Mouse (Mus musculus): ENCODE data around the gene Cmklr1. TPM values are rescaled to one million over a fixed set of nuclear protein-coding genes. Genes with fewer than 3 reads are reported as not detected.
"Not testable (repeated sequence)": the region's sequence is repeated elsewhere in the genome, so short reads cannot be mapped to it uniquely, and the experiment has no call there.

The Cmklr1 gene
- polyA plus RNA-seq, 2 experiments from 2014 or later, result not detected

DNA sequence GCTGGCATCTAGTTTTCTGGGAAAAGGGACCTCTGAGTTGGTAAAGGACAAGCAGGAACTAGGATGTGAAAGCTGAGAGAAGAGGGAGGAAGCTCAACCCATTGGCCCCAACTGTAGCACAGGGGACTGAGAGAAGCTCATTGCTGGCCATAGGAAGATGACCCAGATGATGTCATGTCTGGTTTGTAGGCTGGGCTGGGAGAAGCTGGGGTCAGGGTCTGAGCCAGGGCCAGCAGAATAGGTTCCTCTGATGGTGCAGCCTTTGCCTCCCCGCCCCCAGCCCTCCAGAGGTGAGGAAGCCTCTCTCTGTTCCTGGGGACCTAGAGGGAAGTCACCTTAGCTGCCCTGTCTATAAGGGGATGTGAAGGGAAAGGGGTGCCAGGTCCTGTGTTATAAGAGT is 31.1 kb downstream of the Cmklr1 start:
- no peak for ATAC-seq

DNA sequence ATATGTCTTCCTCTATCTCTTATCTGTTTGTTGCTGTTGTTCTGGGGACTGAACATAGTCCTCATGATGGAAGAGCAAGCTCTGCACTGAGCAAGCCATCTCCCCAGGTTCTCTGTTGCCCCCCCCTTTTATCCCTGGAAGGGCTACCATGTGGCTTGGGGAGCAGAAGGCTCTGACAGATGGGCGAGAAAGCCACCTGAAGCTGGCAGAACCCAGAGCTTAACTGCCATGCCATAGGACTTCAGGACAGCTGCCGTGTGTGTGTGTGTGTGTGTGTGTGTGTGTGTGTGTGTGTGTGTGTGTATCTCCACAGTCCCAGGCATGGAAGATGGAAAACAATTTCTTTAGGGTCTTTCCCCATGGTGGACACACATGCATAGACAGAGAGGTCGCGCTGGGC is 31.5 kb downstream of the Cmklr1 start:
- no peak for ATAC-seq

DNA sequence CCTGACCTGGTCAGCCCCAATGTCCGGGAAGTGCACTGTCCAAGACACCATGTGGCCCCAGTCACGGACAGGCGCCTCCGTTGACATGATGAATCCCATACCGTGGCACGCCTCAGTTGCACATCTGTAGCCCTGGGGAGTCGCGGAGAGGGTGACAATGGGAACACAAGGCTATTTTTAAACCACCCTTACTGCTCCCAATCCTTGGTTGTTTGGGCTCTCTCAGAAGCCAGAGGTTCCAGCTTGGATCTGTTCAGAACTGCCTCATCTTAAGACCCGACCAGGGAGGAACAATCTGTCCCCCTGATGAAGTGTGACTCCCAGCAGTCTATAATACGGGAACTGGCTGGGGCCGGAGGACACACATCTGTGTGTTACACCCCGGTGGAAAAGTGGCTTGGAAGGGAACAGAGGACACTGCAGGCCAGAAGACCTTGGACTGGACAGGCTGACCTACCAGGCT is 38.4 kb downstream of the Cmklr1 start:
- ATAC-seq, result no peak

DNA sequence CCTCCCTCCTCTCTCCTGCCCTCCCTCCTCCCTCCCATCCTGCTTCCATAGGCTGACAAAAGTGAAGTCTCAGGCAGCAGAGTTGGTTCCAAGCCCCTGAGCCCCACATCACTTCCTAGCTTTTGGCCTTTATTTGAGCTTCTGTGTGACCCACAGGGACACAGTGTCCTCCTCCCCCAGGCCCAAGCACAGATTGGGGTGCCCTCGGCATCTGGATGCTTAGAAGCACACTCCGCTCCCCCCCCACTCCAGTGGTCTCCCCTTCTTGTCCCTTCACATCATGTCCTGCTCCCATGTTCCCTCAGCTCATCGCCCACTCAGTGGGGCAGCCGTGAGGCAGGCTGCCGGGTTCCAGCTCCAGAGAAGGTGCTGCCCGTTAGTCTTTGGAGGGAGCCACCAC is 39.1 kb downstream of the Cmklr1 start:
- ATAC-seq, result no peak

DNA sequence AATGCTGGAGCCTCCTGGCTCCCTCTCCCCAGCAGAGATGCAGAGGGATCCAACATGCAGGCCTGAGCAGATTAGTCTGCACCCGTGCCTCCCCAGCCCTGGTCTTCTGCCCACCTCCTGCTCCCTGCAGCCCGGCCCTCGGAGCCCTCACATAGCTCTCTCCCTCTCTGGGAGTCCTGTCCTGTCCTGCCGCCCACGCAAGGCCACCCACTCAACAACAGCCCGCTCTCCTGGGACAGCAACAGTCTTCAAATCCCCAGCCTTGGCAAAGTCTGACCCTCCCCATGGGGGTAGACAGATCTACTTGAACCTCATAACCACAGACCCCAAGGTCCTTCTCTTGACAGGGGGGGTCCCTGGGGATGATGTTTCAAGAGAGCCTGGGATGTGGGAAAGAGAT is 39.7 kb downstream of the Cmklr1 start:
- ATAC-seq, result no peak

DNA sequence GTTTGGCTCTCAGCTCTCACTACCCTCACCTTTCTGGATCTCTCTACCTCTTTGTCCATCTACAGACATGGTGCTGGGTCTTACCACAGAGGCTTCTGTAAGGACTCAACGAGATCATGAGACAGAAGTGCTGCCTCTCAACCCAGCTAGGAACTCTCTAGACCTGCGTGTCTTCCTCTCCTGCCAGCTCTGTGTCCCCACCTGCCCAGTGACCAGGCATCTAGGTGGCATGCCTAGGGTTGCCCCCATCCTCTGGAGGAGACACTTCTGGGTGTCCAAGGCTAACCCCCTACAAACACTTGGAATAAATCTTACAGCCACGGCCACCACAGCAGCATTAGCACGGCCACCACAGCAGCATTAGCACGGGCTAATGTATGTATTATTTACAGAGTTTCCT is 40.3 kb downstream of the Cmklr1 start:
- ATAC-seq, result no peak

DNA sequence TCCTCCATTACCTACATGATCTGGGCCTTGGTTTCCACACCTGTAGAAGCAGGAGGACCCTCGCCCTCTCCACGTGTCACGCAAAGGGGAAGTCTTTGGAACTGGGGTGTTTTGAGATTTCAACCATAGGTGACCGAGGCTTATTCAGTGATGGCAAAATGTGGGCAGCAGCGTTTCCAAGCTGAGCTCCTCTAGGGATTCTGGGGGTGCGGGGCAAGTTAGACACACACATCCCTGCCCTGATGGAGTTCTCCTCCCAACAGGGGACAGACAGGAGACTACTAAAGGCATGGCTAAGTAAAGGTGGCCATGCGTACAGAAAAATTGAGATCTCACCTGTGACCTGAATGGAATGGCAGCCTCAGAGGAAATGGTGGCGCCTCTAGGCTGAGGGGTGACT is 41.7 kb downstream of the Cmklr1 start:
- no peak for ATAC-seq

DNA sequence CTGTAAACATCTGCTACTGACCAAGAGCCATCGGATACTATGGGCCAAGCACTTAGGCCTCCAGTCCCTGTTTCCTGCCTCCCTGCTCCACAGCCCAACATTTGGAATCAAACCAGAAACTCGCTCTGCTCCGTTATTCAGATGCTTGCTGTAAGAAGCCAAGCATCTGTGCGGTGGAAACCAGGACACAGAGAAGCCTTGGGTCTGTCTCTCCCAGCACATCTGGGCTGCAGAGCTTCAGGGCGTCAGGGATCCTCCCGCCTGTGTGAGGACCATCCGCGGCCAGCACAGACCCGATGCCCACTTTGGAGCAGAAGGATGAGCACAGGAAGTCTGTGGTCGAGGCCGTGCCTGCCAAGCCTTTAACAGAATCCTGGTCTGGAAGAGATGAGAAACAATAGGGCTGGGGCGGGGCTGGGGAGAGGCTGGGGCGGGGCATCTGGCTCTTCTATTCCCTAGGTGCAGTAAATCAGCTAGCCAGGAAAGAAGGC is 42.2 kb downstream of the Cmklr1 start:
- no peak for ATAC-seq

DNA sequence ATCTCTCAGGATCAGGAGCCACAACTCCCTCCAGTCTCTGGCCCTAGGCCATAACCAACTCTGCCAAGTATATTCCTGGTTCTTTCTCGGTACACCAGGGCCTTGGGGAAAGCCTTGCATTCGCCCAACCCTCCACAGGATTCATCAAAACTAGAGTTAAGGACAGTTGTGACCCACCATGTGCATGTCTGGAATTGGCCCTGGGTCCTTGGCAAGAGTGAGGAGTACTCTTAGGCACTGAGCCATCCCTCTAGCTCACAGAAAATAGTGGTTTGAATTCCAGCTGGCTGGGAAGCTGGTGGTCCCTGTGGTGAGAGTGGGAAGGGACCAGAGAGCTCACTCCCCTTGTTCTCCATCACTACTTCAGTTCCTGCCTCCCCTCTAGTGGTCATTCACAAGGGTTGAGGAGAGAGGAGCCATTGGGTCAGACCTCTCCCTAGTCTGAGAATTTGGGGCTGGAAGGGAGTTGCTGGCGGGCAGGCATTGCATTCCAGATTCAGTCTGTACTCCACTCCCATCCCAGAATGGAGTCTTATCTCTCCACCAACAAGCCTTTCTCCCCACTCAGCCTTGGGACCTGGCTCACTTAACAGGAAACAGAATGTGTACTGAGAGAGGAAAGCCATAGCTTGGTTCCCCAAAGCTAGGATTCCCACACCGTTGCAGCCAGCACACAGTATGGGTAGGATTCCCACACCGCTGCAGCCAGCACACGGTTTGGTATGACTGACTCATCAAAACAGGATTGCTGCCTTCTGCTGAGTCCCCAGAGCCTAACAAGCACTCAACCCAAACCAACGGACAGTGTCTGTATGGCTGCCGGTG is 43.1 kb downstream of the Cmklr1 start:
- no peak for ATAC-seq

DNA sequence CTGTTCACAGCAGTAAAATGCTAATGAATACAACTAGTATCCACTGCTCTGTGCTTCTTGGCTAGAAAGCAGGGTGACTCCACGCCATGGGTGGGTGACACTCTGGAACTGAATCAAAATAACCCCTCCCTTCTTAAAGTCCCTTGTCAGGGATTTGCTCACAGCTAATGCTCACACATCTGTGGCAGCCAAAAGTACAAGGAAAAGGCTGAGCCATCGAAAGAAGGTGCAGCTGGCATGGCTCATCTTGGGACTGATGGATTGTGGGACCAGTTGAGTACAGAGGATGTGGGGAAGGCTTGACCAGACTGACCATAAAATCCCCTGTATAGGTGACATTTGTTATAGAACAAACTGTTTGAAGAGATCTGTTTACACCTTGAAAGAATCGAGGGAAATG is 44.1 kb downstream of the Cmklr1 start:
- no peak for ATAC-seq

DNA sequence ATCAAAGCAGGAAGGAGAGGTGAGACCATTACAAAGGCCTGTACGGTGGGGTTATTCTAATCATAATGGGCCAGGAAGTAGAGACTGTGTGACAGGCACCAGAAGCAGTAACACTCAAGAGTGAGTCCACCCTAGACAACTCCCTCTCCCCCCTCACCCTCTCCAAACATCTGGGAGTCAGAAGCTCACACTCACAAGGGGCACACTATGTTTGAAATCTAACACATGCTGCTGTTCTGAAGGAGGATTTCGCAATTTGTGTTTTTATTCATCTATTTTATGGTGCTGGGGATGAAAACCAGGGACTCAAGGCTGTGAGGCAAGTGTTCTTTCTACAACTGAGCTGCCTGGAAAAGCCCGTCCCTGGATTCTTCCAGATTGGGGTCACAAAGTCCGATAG is 45.5 kb downstream of the Cmklr1 start:
- no peak for ATAC-seq

DNA sequence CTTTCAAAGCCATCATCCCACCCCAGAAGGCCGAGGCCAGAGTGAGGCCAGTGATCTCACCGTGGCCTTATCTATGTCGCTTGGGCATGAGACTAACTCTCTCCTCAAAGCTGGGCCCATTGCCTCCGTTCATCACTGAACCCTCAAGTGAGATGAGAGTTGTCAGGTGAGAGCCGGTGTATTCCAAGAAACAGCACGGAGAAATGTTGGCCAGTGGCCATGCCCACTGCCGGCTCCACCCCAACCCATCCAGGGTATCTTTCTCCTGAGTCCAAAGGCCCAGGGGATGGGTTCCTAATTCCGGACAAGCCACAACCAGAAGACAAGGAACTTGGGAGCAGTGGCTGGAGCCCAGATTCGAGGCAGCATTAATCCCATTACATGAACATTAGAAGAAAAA is 46.8 kb downstream of the Cmklr1 start:
- ATAC-seq, result no peak

DNA sequence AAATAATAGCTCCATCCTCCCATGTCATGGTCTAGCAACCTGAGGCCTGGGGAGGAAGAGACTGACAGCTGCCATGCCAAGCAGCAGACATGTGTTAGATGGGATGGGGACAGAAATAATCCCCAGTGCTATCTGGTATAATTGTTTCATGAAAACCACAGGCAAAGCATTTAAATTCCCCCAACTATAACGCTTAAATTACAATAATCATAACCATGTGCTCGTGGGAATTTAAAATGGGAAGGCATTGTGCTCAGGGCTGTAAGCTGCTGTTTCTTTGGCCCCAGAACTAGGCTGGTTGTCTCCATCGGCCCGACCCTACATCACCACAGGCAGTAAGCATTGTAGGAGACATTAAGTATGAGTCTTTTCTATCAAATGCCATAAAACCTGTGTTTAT is 49.4 kb downstream of the Cmklr1 start:
- no peak for ATAC-seq

DNA sequence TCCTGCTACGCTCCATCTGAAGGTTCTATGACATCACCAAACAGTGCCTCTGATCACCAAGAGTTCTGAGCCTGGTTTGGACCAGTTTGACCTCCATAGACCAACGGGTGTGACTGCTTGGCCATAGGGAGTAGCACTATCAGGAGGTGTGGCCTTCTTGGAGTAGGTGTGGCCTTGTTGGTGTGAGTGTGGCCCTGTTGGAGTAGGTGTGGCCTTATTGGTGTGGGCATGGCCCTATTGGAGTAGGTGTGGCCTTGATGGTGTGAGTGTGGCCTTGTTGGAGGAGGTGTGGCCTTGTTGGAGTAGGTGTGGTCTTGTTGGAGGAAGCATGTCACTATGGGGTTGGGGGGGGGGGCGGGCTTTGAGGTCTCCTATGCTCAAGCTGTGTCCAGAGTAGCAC is 50.0 kb downstream of the Cmklr1 start:
- no peak for ATAC-seq

DNA sequence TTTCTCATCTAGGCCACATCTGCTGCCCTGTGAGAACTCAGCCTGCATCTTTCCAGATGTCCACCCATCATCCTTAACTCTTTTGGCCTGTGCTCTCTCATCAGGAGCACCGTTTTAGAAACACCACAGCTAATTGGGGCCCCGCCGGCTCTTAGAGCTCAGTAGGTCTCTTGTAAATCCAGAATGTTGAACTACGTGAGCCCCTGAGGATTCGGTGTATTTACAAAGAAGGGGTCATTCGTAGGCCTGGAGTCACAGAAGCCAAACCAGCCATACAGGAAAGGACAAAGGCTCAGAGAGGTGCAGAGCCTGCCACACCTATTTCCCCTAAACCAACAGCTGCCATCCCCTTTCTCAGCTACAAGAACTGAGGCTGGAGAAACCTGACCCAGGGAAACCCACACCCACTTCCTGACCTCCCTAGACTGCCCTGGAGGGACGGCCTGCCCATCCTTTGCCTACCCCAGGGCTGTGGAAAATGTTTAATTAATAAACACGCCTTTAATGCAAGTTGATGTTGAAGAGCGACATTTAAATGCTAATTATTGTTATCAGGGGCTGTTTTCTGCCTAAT is 53.4 kb downstream of the Cmklr1 start:
- no peak for ATAC-seq

DNA sequence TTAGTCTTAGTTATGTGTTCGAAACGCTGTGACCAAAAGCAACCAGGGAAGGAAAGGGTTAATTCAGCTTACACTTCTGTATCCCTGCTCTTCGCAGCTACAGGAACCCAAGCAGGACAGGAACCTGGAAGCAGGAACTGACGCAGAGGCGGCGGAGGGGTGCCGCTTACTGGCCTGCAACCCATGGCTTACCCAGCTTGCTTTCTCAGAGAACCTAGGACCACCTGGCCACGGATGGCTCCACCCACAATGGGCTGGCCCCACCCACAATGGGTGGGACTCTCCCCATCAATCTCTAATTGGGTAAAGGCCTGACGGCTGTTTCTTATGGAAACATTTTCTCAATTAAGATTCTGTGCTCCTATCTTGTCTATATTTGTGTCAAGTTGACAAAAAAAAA is 54.0 kb downstream of the Cmklr1 start:
- ATAC-seq, result no peak

DNA sequence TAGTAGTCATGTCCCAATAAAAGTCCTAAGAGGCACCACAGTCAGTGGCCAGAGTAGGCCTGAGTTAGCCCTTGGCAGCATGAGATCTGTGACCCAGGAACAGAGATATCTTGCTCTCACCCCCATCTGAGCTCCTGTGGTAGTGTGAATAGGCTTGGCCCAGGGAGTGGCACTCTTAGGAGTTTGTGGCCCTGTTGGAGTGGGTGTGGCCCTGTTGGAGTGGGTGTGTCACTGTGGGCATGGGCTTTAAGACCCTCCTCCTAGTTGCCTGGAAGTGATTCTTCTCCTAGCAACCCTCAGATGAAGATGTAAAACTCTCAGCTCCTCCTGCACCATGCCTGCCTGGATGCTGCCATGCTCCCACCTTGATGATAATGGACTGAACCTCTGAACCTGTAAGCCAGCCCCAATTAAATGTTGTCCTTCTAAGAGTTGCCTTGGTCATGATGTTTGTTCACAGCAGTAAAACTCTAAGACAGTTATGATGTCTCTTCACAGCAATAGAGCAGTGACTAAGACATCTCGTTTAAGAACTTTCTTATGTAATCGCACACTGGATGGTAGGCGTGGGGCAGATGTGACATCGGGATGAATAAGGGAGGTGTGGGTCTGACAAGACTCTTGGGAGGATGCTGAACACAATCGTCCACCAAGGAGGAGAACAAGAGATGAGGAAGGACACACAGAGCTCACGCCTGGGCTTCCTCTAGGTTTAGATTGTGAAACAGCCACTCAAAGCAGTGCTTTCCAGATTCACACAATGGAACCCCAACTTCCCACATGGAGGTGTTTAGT is 56.1 kb downstream of the Cmklr1 start:
- no peak for ATAC-seq

DNA sequence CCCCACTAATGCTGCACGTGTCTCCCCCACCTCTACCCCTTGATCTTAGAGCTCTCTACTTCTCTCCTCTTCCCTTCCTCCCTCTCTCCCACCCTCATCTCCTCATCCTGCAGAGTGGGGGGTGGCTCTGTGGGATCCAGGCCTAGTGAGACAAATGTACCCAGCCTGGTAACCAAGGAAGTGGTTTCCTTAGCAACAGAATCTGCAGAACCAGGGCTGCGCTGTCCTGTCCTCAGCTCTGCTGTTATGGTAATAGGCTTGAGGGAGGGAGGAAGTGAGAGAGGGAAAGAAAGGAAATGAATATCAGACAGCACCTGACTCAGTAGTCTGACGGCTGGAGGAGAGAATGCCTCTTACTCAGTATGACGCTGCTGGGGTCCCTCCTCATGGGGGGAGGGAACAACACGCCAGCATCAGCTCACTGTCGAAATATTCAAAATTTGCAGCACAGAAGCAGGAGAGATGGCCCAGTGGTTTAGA is 58.4 kb downstream of the Cmklr1 start:
- peak; percentile 71 for ATAC-seq

DNA sequence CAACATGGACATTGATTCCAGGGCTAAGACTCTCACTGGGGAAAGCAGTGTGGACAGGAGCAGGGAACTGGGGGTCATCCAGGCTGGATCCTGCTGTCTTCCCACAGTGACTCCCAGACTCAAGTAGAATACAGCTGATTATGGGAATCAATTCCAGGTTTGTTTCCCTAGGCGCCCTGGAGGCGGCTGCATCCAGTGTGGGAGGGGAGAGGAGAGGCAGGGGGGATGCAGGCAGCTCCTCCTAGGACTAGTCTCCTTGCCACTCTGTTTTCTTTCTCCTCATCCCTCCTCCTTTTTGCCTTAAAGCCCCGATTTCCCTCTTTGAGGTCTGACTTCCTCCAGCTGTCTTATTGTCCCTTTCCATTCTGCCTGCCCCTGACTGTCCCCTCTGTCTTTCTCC is 59.1 kb downstream of the Cmklr1 start:
- ATAC-seq, result no peak

DNA sequence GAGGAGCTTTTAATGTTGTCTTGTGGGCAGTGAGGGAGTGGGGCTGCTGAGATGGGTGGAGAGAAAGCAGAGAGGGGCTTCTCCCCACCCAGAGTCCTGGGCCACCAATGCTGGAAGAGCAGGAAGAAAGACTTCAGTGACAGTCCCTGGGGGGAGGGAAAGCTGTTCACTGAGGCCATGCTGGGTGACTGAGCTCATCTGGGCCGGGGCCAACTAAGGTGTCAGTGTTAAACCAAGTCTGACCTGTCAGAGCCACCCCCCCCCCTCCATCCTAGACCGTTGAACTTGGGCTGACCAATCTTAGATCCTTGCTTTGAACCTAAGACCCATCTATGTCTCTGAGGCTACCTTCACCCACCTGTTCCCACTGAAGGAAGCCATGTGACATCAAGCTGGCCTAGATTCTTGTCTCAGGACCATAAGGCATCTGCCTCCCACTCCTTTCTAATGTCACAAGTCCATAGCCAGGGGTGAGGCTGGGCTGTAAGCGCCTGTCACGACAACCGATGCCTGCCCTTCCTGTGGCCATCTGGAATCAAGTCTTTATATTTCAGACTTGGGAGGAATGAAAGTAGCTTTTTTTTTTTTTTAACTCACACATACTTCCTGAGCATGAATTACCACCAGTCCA is 60.1 kb downstream of the Cmklr1 start:
- ATAC-seq, result no peak

DNA sequence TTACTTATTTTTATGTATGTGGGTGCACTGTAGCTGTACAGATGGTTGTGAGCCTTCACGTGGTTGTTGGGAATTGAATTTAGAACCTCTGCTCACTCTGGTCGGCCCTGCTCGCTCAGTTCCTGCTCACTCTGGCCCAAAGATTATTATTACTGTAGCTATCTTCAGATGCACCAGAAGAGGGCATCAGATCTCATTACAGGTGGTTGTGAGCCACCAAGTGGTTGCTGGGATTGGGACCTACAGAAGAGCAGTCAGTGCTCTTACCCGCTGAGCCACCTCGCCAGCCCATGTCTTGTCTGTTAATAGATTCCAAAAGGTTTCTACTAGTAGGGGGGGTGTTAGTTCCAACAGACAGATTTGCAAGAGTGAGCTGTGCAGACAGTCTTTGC is 63.8 kb downstream of the Cmklr1 start:
- ATAC-seq, result not testable (repeated sequence)

DNA sequence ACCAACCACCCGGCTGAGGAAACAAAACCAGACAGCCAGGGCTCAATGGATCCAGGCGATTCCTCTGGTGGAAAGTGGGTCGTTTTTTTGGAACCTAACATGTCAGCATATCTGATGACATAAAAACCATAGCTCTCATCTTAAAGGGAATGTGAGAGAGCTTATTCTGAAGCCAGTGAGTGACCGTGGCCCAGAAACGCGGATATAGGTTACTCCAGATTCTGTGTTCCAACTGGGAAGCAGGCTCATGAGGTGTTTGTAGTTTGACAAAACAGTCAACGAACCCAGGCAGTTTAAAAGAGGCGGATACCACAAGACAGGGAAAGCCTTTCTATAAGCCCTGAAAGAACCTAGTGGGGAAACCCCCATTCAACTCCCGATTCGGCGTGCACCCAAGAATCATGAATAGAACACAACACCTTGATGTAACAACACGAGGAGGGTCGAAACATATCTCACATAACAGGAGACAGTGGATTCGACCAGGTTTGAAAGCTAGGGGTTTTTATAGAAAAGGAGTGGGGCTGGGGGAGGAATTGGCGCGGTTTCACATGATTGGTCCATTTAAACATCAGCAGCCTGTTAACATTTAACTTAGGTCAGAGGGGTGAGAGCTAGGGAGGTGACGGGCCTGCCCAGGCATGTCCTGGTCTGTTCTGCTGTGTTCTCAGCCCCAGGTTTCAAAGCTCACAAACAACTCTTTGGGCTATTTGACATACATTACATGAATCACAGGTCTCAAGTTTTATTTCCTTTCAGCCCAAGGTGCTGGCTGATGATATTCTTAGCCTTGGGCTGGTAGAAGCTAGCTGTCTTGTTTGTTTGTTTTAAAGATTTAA is 64.4 kb downstream of the Cmklr1 start:
- ATAC-seq, result not testable (repeated sequence)
